Mouse (Mus musculus) MEL (cell line): ENCODE results near the gene Uchl4. TPM values are rescaled to one million over a fixed set of nuclear protein-coding genes. Genes with fewer than 3 reads are reported as not detected.

Experiments
- DNase-seq: peaks from one replicate; pipeline ENCODE4 v3.0.0; 2011; ENCODE audit warnings: low read depth, low spot score
- H3K27ac ChIP-seq: 2 replicates; pipeline ENCODE4 v1.5.1; 2012; ENCODE audit warnings: low read depth, mild to moderate bottlenecking, control low read depth, low read length, moderate library complexity; ENCODE audit not compliant: control insufficient read depth
- H3K27me3 ChIP-seq, 2 experiments: fragments of 150-350 bp in 1 of 2; sonication (generic) in 1 of 2; 2 replicates each; pipeline ENCODE4 v1.6.1; 2012; ENCODE audit warnings: low read length in 2 of 2, mild to moderate bottlenecking in 2 of 2, improper control_type of control experiment in 1 of 2, moderate library complexity in 1 of 2; ENCODE audit not compliant: insufficient read depth in 2 of 2, control insufficient read depth in 1 of 2
- H3K36me3 ChIP-seq, 2 experiments: 2 replicates each; pipeline ENCODE4 v1.6.1; 2012 to 2014; ENCODE audit warnings: low read length in 2 of 2, improper control_type of control experiment in 1 of 2, inconsistent platforms in 1 of 2, mild to moderate bottlenecking in 1 of 2; ENCODE audit not compliant: insufficient read depth in 2 of 2, control insufficient read depth in 1 of 2
- H3K4me1 ChIP-seq, 2 experiments: fragments of 150-350 bp in 1 of 2; sonication (generic) in 1 of 2; 2 replicates each; pipeline ENCODE4 v1.6.1; 2012; ENCODE audit warnings: low read length in 2 of 2, improper control_type of control experiment in 1 of 2, mild to moderate bottlenecking in 1 of 2; ENCODE audit not compliant: insufficient read depth in 2 of 2, control insufficient read depth in 1 of 2
- H3K4me3 ChIP-seq, 2 experiments: fragments of 150-350 bp in 1 of 2; sonication (generic) in 1 of 2; 2 replicates each; pipeline ENCODE4 v1.5.1; 2012; ENCODE audit warnings: low read depth in 2 of 2, low read length in 2 of 2, mild to moderate bottlenecking in 2 of 2, moderate library complexity in 2 of 2, control low read depth in 1 of 2, improper control_type of control experiment in 1 of 2; ENCODE audit not compliant: control insufficient read depth in 1 of 2, insufficient read depth in 1 of 2
- H3K79me2 ChIP-seq: 2 replicates; pipeline ENCODE4 v1.6.1; 2012; ENCODE audit warnings: mild to moderate bottlenecking, low read length, moderate library complexity; ENCODE audit not compliant: control insufficient read depth, poor library complexity, insufficient read depth
- H3K9ac ChIP-seq: 2 replicates; pipeline ENCODE4 v1.6.1; 2012; ENCODE audit warnings: low read depth, mild to moderate bottlenecking, control low read depth, low read length, moderate library complexity; ENCODE audit not compliant: control insufficient read depth, poor library complexity, severe bottlenecking
- H3K9me3 ChIP-seq: fragments of 150-350 bp; sonication (generic); replicated peaks from 2 replicates; pipeline ENCODE4 v1.6.1; 2012; ENCODE audit warnings: mild to moderate bottlenecking, low read length, improper control_type of control experiment, moderate library complexity; ENCODE audit not compliant: insufficient read depth
- CHD2 ChIP-seq: IDR thresholded peaks from 2 replicates; pipeline ENCODE4 v1.6.1; 2011; ENCODE audit warnings: low read length, improper control_type of control experiment
- EP300 ChIP-seq, 2 experiments: IDR thresholded peaks; 2 replicates each; pipeline ENCODE4 v1.6.1; 2011; ENCODE audit warnings: improper control_type of control experiment in 2 of 2, low read length in 2 of 2, low read depth in 1 of 2, mild to moderate bottlenecking in 1 of 2
- ETS1 ChIP-seq: IDR thresholded peaks from 2 replicates; pipeline ENCODE4 v1.6.1; 2012; ENCODE audit warnings: low read depth, mild to moderate bottlenecking, inconsistent platforms, low read length, improper control_type of control experiment, moderate library complexity
- GABPA ChIP-seq: IDR thresholded peaks from 2 replicates; pipeline ENCODE4 v1.6.1; 2012; ENCODE audit warnings: low read depth, mild to moderate bottlenecking, inconsistent platforms, low read length, improper control_type of control experiment, moderate library complexity
- JUND ChIP-seq: IDR thresholded peaks from 2 replicates; pipeline ENCODE4 v1.6.1; 2011; ENCODE audit warnings: low read depth, mild to moderate bottlenecking, improper control_type of control experiment, low read length
- MAFK ChIP-seq: IDR thresholded peaks from 2 replicates; pipeline ENCODE4 v1.6.1; 2011; ENCODE audit warnings: low read depth, mild to moderate bottlenecking, low read length, improper control_type of control experiment, borderline replicate concordance
- MAX ChIP-seq: IDR thresholded peaks from 2 replicates; pipeline ENCODE4 v1.6.1; 2011; ENCODE audit warnings: low read length, improper control_type of control experiment
- MXI1 ChIP-seq: IDR thresholded peaks from 2 replicates; pipeline ENCODE4 v1.6.1; 2011; ENCODE audit warnings: mild to moderate bottlenecking, low read depth, low read length, improper control_type of control experiment
- MYB ChIP-seq: IDR thresholded peaks from 2 replicates; pipeline ENCODE4 v1.6.1; 2011; ENCODE audit warnings: mild to moderate bottlenecking, low read depth, low read length, improper control_type of control experiment
- MYC ChIP-seq: IDR thresholded peaks from 2 replicates; pipeline ENCODE4 v1.6.1; 2011; ENCODE audit warnings: low read depth, mild to moderate bottlenecking, low read length, improper control_type of control experiment, moderate library complexity
- NELFE ChIP-seq: IDR thresholded peaks from 2 replicates; pipeline ENCODE4 v1.6.1; 2011; ENCODE audit warnings: low read depth, low read length, improper control_type of control experiment
- RCOR1 ChIP-seq: IDR thresholded peaks from 2 replicates; pipeline ENCODE4 v1.6.1; 2012; ENCODE audit warnings: low read depth, mild to moderate bottlenecking, inconsistent platforms, low read length, improper control_type of control experiment
- SMC3 ChIP-seq: IDR thresholded peaks from 2 replicates; pipeline ENCODE4 v1.6.1; 2011; ENCODE audit warnings: low read depth, low read length, improper control_type of control experiment
- TCF12 ChIP-seq: IDR thresholded peaks from 2 replicates; pipeline ENCODE4 v1.6.1; 2014; ENCODE audit warnings: low read depth, mild to moderate bottlenecking, inconsistent platforms, low read length, improper control_type of control experiment, moderate library complexity
- UBTF ChIP-seq: IDR thresholded peaks from 2 replicates; pipeline ENCODE4 v1.6.1; 2012; ENCODE audit warnings: low read depth, mild to moderate bottlenecking, inconsistent platforms, low read length, improper control_type of control experiment, moderate library complexity, borderline replicate concordance; ENCODE audit not compliant: insufficient read depth
- USF2 ChIP-seq, 2 experiments: IDR thresholded peaks; 2 replicates each; pipeline ENCODE4 v1.6.1; 2011 to 2012; ENCODE audit warnings: improper control_type of control experiment in 2 of 2, low read length in 2 of 2, borderline replicate concordance in 1 of 2, inconsistent platforms in 1 of 2, low read depth in 1 of 2, mild to moderate bottlenecking in 1 of 2; ENCODE audit not compliant: insufficient read depth in 1 of 2
- ZC3H11A ChIP-seq: IDR thresholded peaks from 2 replicates; pipeline ENCODE4 v1.6.1; 2012; ENCODE audit warnings: low read depth, mild to moderate bottlenecking, inconsistent platforms, low read length, improper control_type of control experiment
- ZNF384 ChIP-seq: IDR thresholded peaks from 2 replicates; pipeline ENCODE4 v1.6.1; 2012; ENCODE audit warnings: low read depth, mild to moderate bottlenecking, inconsistent platforms, low read length, improper control_type of control experiment
- polyA plus RNA-seq, 2 experiments: library from polyadenylated mRNA; stranded (reverse) in 1 of 2; unstranded in 1 of 2; fragments of >175 nt in 1 of 2; fragments of >200 nt in 1 of 2; gene quantifications; 2 replicates each; pipeline versions ENCODE4 v1.2.1 to v1.2.4; 2012; ENCODE audit warnings: low replicate concordance in 2 of 2, low read depth in 1 of 2; ENCODE audit not compliant: insufficient read length in 2 of 2, insufficient read depth in 1 of 2, missing spikeins in 1 of 2
- total RNA-seq: library from RNA; depleted of rRNA; stranded (reverse); fragments of 300-350 nt; gene quantifications from 2 replicates; pipeline ENCODE4 v1.2.3, GENCODE M21; 2012

Uchl4 gene
- total and polyA plus RNA-seq, 3 experiments, result 0.27 to 7.4 TPM; not detected in 1

DNA sequence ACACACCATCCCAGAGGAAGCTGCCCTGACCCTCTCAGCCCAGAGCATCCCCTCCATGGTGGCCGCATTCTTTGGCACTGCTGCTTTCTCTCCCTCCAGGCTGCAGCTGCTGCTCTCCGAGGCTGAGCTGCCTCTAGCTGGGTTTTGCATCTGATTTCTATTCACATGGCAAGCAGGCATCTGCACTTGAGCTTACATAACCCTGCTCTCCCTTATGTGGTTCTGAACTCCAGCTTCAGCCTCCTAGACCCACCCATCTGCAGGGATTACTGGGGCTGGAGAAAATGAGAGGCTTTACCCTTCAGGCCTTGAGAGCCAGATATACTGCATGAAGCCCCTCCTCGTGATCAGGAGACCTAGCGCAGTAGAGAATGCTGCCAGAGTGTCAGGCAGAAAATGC, 39.4 kb upstream of the Uchl4 start:
- Histone ChIP-seq H3K9ac (no peak overlapping the region), H3K4me3 (no peak overlapping the region), H3K36me3 (no peaks in the 10 kb centered on the region), H3K4me1 (no peaks in the 10 kb centered on the region), H3K27ac (no peak overlapping the region), H3K27me3 (no peaks in the 10 kb centered on the region), H3K9me3 (no peaks in the 10 kb centered on the region), H3K79me2 (no peaks in the 10 kb centered on the region)
- TF ChIP-seq RCOR1 (no peak), CHD2 (no peak), MAFK (no peak), ZNF384 (no peak), ZC3H11A (no peak), MAX (no peak), TCF12 (no peak), JUND (no peak), NELFE (no peak), SMC3 (no peak), MYC (no peak), MYB (no peak), GABPA (no peak), USF2 (IDR thresholded peaks at IDR 0.05; ENCODE audit: borderline replicate concordance in 1 of 2, insufficient read depth in 1 of 2, low read depth in 1 of 2, low read length in 2 of 2) (no peak), ETS1 (no peak)
- DNase-seq, result no peak

DNA sequence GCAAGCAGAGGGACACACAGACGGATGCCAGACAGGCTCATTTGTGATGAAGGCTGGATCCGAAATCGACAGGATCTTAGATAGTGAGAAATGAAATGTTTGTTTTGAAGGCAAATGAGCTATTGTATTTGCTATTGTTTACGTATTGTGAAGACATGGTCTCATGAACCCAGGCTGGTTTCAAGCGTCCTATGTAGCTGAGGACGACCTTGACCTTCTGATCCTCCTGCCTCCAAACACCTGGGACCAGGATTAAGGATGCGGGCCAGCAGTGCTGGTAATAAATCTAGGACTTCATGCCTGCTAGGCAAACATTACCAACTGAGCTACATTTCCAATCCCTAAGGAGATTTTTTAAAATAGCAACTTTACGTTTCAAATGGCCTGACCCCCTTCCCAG, 37.5 kb upstream of the Uchl4 start:
- Histone ChIP-seq H3K4me3 (no peak overlapping the region), H3K79me2 (no peaks in the 10 kb centered on the region), H3K9ac (no peak overlapping the region), H3K27me3 (no peaks in the 10 kb centered on the region), H3K36me3 (no peaks in the 10 kb centered on the region), H3K27ac (no peak overlapping the region), H3K4me1 (no peaks in the 10 kb centered on the region), H3K9me3 (no peaks in the 10 kb centered on the region)
- TF ChIP-seq EP300 (IDR thresholded peaks at IDR 0.05; ENCODE audit: low read depth in 1 of 2, low read length in 2 of 2) (no peak), NELFE (no peak), SMC3 (no peak), ZNF384 (no peak), UBTF (no peak), MAFK (no peak), MYC (no peak), MXI1 (no peak), USF2 (IDR thresholded peaks at IDR 0.05; ENCODE audit: borderline replicate concordance in 1 of 2, insufficient read depth in 1 of 2, low read depth in 1 of 2, low read length in 2 of 2) (no peak)
- DNase-seq, result no peak
